Mouse (Mus musculus) brain, adult 10 weeks (tissue): Measurements from ENCODE around the gene Smim5. TPM values are rescaled to one million over a fixed set of nuclear protein-coding genes. Genes with fewer than 3 reads are reported as not detected.

Source experiments
- polyA plus RNA-seq: library from polyadenylated mRNA; stranded (reverse); fragments of 350-450 nt; fragmentation: Illumina TruSeq; extraction: RNeasy Lipid Tissue Mini Kit (QIAGEN cat#74804); gene quantifications from one replicate; pipeline ENCODE4 v1.2.3, GENCODE M21; 2015; ENCODE audit warnings: low read depth, low replicate concordance

Smim5 gene
- 0.70 TPM for polyA plus RNA-seq

GRCm38 (mm10) chr11:115899486-115900266 lies at the start of gene Smim5:
TSS of gene Smim5 (plus strand) at chr11:115899966.

GRCm38 (mm10) chr11:115858354-115858753 lies 41.4 kb upstream of the Smim5 start, which contains the start of gene Myo15b:
TSS of gene Myo15b (plus strand) at chr11:115858406.

GRCm38 (mm10) chr11:115911632-115912376 lies 12.0 kb downstream of the Smim5 start, which contains the start of gene Smim6:
TSS of gene Smim6 (plus strand) at chr11:115912017.

GRCm38 (mm10) chr11:115933108-115933746 lies 33.5 kb downstream of the Smim5 start, which contains the start of the genes Sap30bp and Recql5:
TSS of gene Sap30bp (plus strand) at chr11:115933282.
TSS of gene Recql5 (minus strand) at chr11:115933477.

Other genes starting within 250 kb of the Smim5 start
- gene Grb2, start 191.4 kb upstream of the Smim5 start, polyA plus RNA-seq = 134 TPM
- gene Tmem94, start 134.5 kb upstream of the Smim5 start, polyA plus RNA-seq = 27.0 TPM
- 13.2 TPM for gene Caskin2, start 86.3 kb upstream of the Smim5 start, polyA plus RNA-seq
- 10.9 TPM for gene Tsen54, start 85.2 kb upstream of the Smim5 start, polyA plus RNA-seq
- 5.6 TPM for gene Llgl2, start 75.9 kb upstream of the Smim5 start, polyA plus RNA-seq
- 0.82 TPM for gene Myo15b, start 41.6 kb upstream of the Smim5 start, polyA plus RNA-seq
- not detected for gene Smim6, start 12.1 kb downstream of the Smim5 start, polyA plus RNA-seq
- gene Sap30bp, start 33.3 kb downstream of the Smim5 start, polyA plus RNA-seq = 55.3 TPM
- 19.8 TPM for gene Recql5, start 33.5 kb downstream of the Smim5 start, polyA plus RNA-seq
- 8.7 TPM for gene Itgb4, start 74.7 kb downstream of the Smim5 start, polyA plus RNA-seq
- 17.0 TPM for gene Galk1, start 112.8 kb downstream of the Smim5 start, polyA plus RNA-seq
- gene H3f3b, start 128.0 kb downstream of the Smim5 start, polyA plus RNA-seq = 240 TPM
- gene Unk, start 130.4 kb downstream of the Smim5 start, polyA plus RNA-seq = 13.7 TPM
- 0.76 TPM for gene Unc13d, start 178.0 kb downstream of the Smim5 start, polyA plus RNA-seq
- 423 TPM for gene Wbp2, start 187.0 kb downstream of the Smim5 start, polyA plus RNA-seq
- 4.4 TPM for gene Trim47, start 227.2 kb downstream of the Smim5 start, polyA plus RNA-seq
- gene Trim65, start 231.2 kb downstream of the Smim5 start, polyA plus RNA-seq = 3.2 TPM
- gene Mrpl38, start 238.9 kb downstream of the Smim5 start, polyA plus RNA-seq = 64.8 TPM